13 mouse cellular contexts compared by ENCODE assay signal in genomic region chr10:116931497-116932179, GRCm38 (mm10). TPM values are rescaled to one million over a fixed set of nuclear protein-coding genes. Genes with fewer than 3 reads are reported as not detected.
DNase-seq lines count a peak whose midpoint lies in the region; ATAC-seq and TF ChIP-seq lines count a peak whose summit lies in the region.
"Had no signal": no experiment of that assay in that cellular context is flagged by ENCODE, and none has a peak within 500 bp of the region (broad histone marks: within the 10 kb centered on the region; RNA-seq: fewer than 3 reads in every experiment).

No protein-coding gene starts in this region.

- no peak for TF ChIP-seq CTCF in E14TG2a.4 (conservative IDR thresholded peaks at IDR 0.05; ENCODE audit: low read length)

- peaks cover 56% of the 10 kb centered on the region for H3K36me3 ChIP-seq in heart, embryonic 10.5 days
- H3K36me3 ChIP-seq in E14TG2a.4 (ENCODE audit: insufficient read depth, low read length) = peaks cover 60% of the 10 kb centered on the region
- H3K36me3 ChIP-seq in forebrain, embryonic 10.5 days (replicated peaks) = peaks cover 81% of the 10 kb centered on the region

- H3K4me3 ChIP-seq in heart, embryonic 10.5 days = no peak overlapping the region
- peak overlapping the region; percentile 57 for H3K4me3 ChIP-seq in E14TG2a.4 (replicated peaks; ENCODE audit: low read length)
- H3K4me3 ChIP-seq in forebrain, embryonic 10.5 days = no peak overlapping the region
- H3K4me3 ChIP-seq: limb, embryonic 13.5 days; midbrain, embryonic 12.5 days had no signal

- DNase-seq in heart, adult 11 months = peak; percentile 88
- DNase-seq in heart, embryonic 10.5 days (ENCODE audit: low spot score) = no peak
- DNase-seq in B cell, adult 2 months = peak; percentile 27 to 35
- DNase-seq in forebrain, embryonic 10.5 days (ENCODE audit: extremely low spot score, low spot score) = no peak
- DNase-seq in c-Kit-positive CD71-positive TER-119-positive erythroid progenitor cells, embryonic 14.5 days (ENCODE audit: low spot score) = no peak
- DNase-seq: gastrocnemius, postnatal 25 days had no signal

- H3K9me3 ChIP-seq in heart, embryonic 10.5 days = no peaks in the 10 kb centered on the region
- no peaks in the 10 kb centered on the region for H3K9me3 ChIP-seq in E14TG2a.4 (ENCODE audit: low read length)
- H3K9me3 ChIP-seq in forebrain, embryonic 10.5 days = no peaks in the 10 kb centered on the region
- H3K9me3 ChIP-seq: limb, embryonic 13.5 days; midbrain, embryonic 12.5 days had no signal

- peaks cover 6% of the 10 kb centered on the region for H3K4me1 ChIP-seq in heart, embryonic 10.5 days
- H3K4me1 ChIP-seq in E14TG2a.4 (replicated peaks; ENCODE audit: low read depth, low read length) = peaks cover 56% of the 10 kb centered on the region
- H3K4me1 ChIP-seq in forebrain, embryonic 10.5 days = no peaks in the 10 kb centered on the region
- H3K4me1 ChIP-seq: limb, embryonic 13.5 days; midbrain, embryonic 12.5 days had no signal

- H3K27ac ChIP-seq in heart, embryonic 10.5 days = no peak overlapping the region
- no peak overlapping the region for H3K27ac ChIP-seq in forebrain, embryonic 10.5 days
- H3K27ac ChIP-seq: limb, embryonic 13.5 days; midbrain, embryonic 12.5 days had no signal

- peak; percentile 45 for ATAC-seq in inflammation-experienced regulatory T-cells, adult 6 months
- ATAC-seq: intestine, embryonic 16.5 days had no signal

- 75% methylated on average over 15 of the region's 15 CpGs for WGBS in heart, embryonic 10.5 days
- WGBS in forebrain, embryonic 10.5 days = 91% methylated on average over 15 of the region's 15 CpGs

- H3K27me3 ChIP-seq in heart, embryonic 10.5 days (ENCODE audit: insufficient read depth, poor library complexity, severe bottlenecking) = no peaks in the 10 kb centered on the region
- no peaks in the 10 kb centered on the region for H3K27me3 ChIP-seq in E14TG2a.4 (ENCODE audit: insufficient read depth, low read length)
- no peaks in the 10 kb centered on the region for H3K27me3 ChIP-seq in forebrain, embryonic 10.5 days (ENCODE audit: poor library complexity, severe bottlenecking)
- H3K27me3 ChIP-seq: limb, embryonic 13.5 days; midbrain, embryonic 12.5 days had no signal

RNA-seq across cellular contexts. Expression of gene Rab3ip, which starts 18.9 kb away (rescaled TPM):
- 46.0 and 61.0 TPM in 2 replicates for polyA plus RNA-seq in heart, embryonic 10.5 days (2016; fragmentation: Nextera tagmentation; extraction: Ambion mirVana)
- polyA plus RNA-seq in inflammation-experienced regulatory T-cells, adult 6 months (2017; shearing (Covaris generic)) = 10 to 100 TPM in 1 of 3 experiments, 1 to 10 TPM in 2; 5.6 to 12.7 (median 8.7) TPM
- polyA plus RNA-seq in forebrain, embryonic 10.5 days (2016; fragmentation: Nextera tagmentation; extraction: Ambion mirVana) = 41.5 and 43.0 TPM in 2 replicates

RNA-seq across cellular contexts. Expression of gene Myrfl, which starts 34.9 kb away (rescaled TPM):
- 0.33 and 0.49 TPM in 2 replicates for polyA plus RNA-seq in heart, embryonic 10.5 days (2016; fragmentation: Nextera tagmentation; extraction: Ambion mirVana)
- not detected for polyA plus RNA-seq in inflammation-experienced regulatory T-cells, adult 6 months (2017; shearing (Covaris generic))
- polyA plus RNA-seq in forebrain, embryonic 10.5 days (2016; fragmentation: Nextera tagmentation; extraction: Ambion mirVana) = 0.07 TPM in 1 of 2 replicates, not detected in the other

RNA-seq across cellular contexts. Expression of gene Gm10271, which starts 40.8 kb away (rescaled TPM):
- not detected in 2 replicates for polyA plus RNA-seq in heart, embryonic 10.5 days (2016; fragmentation: Nextera tagmentation; extraction: Ambion mirVana)
- not detected for polyA plus RNA-seq in inflammation-experienced regulatory T-cells, adult 6 months (2017; shearing (Covaris generic))
- not detected in 2 replicates for polyA plus RNA-seq in forebrain, embryonic 10.5 days (2016; fragmentation: Nextera tagmentation; extraction: Ambion mirVana)
- polyA plus RNA-seq: intestine, embryonic 16.5 days; large intestine, adult 2 months; limb, embryonic 13.5 days; lung, embryonic 16.5 days; midbrain, embryonic 12.5 days had no signal

RNA-seq across cellular contexts. Expression of gene Best3, which starts 54.5 kb away (rescaled TPM):
- 0.18 and 0.20 TPM in 2 replicates for polyA plus RNA-seq in heart, embryonic 10.5 days (2016; fragmentation: Nextera tagmentation; extraction: Ambion mirVana)
- polyA plus RNA-seq in inflammation-experienced regulatory T-cells, adult 6 months (2017; shearing (Covaris generic)) = not detected
- not detected in 2 replicates for polyA plus RNA-seq in forebrain, embryonic 10.5 days (2016; fragmentation: Nextera tagmentation; extraction: Ambion mirVana)
- polyA plus RNA-seq: intestine, embryonic 16.5 days had no signal

Comparison
In these comparisons a context has a peak if more than half of its experiments do, and no peak if none do; other contexts are left out.
1. DNase-seq: peak in heart, adult 11 months (single experiment) and B cell, adult 2 months (2 of 2); none in heart, embryonic 10.5 days (single experiment), forebrain, embryonic 10.5 days (single experiment) and c-Kit-positive CD71-positive TER-119-positive erythroid progenitor cells, embryonic 14.5 days (single experiment).